Mouse (Mus musculus) liver, embryonic 14.5 days (tissue): Measurements from ENCODE around the gene Rsph9.

Source experiments
- CTCF ChIP-seq: IDR thresholded peaks from 2 replicates; pipeline ENCODE4 v1.5.1; 2016; ENCODE audit warnings: antibody characterized with exemption, low read depth, control low read depth
- EP300 ChIP-seq: IDR thresholded peaks from 2 replicates; pipeline ENCODE4 v1.6.1; 2016; ENCODE audit warnings: antibody characterized with exemption, low read depth

- no peak for TF ChIP-seq CTCF
- no peak for TF ChIP-seq EP300
Observed at GRCm38 (mm10) chr17:46074398-46075115, 69.5 kb downstream of the Rsph9 start.
